Mouse (Mus musculus) lung, postnatal 0 days (tissue): ENCODE data around the gene Atat1. TPM values are rescaled to one million over a fixed set of nuclear protein-coding genes. Genes with fewer than 3 reads are reported as not detected.
A peak's percentile ranks its signal among the peaks of the same experiment; 100 is the strongest.

ENCODE experiments used
- ATAC-seq: fragments of 200-750 bp; cut with Nextera tagmentation; 2 replicates; pipeline ENCODE4 v1.8.0; 2017; ENCODE audit warnings: moderate library complexity
- DNase-seq: peaks from one replicate; pipeline ENCODE4 v3.0.0-alpha.2; 2016; ENCODE audit warnings: low spot score
- H3K27ac ChIP-seq: fragments of 300-500 bp; sonication (generic); 2 replicates; pipeline ENCODE4 v1.5.1; 2014; ENCODE audit warnings: antibody characterized with exemption, mild to moderate bottlenecking, low read length, mixed read lengths
- H3K27me3 ChIP-seq: fragments of 300-500 bp; sonication (generic); replicated peaks from 2 replicates; pipeline ENCODE4 v1.6.1; 2014; ENCODE audit warnings: low read length, mixed read lengths; ENCODE audit not compliant: insufficient read depth
- H3K36me3 ChIP-seq: fragments of 300-500 bp; sonication (generic); 2 replicates; pipeline ENCODE4 v1.6.1; 2014; ENCODE audit warnings: low read length, mixed read lengths; ENCODE audit not compliant: insufficient read depth
- H3K4me1 ChIP-seq: fragments of 300-500 bp; sonication (generic); 2 replicates; pipeline ENCODE4 v1.6.1; 2014; ENCODE audit warnings: antibody characterized with exemption, low read depth, low read length, mixed read lengths; ENCODE audit not compliant: insufficient read depth
- H3K4me2 ChIP-seq: fragments of 300-500 bp; sonication (generic); replicated peaks from 2 replicates; pipeline ENCODE4 v1.6.1; 2014; ENCODE audit warnings: low read depth, mild to moderate bottlenecking, low read length, moderate library complexity, mixed read lengths
- H3K4me3 ChIP-seq: fragments of 300-500 bp; sonication (generic); 2 replicates; pipeline ENCODE4 v1.5.1; 2014; ENCODE audit warnings: low read depth, low read length
- H3K9ac ChIP-seq: fragments of 300-500 bp; sonication (generic); replicated peaks from 2 replicates; pipeline ENCODE4 v1.6.1; 2014; ENCODE audit warnings: low read depth, mild to moderate bottlenecking
- H3K9me3 ChIP-seq: fragments of 300-500 bp; sonication (generic); 2 replicates; pipeline ENCODE4 v1.6.1; 2016; ENCODE audit warnings: low read length, mixed read lengths
- CTCF ChIP-seq: IDR thresholded peaks from 2 replicates; pipeline ENCODE4 v1.5.1; 2016; ENCODE audit warnings: antibody characterized with exemption, mild to moderate bottlenecking
- EP300 ChIP-seq: IDR thresholded peaks from 2 replicates; pipeline ENCODE4 v1.6.1; 2016; ENCODE audit warnings: antibody characterized with exemption, mild to moderate bottlenecking, control low read depth
- WGBS: fragments of 180-500 bp; shearing (Covaris S2); extraction: QIAGEN DNeasy Blood & Tissue Kit; methylation state at CpG from one replicate; pipeline ENCODE4 v1.1.7; 2014; 5-methylcytosine and 5-hydroxymethylcytosine counted together
- microRNA counts: library from miRNA; unstranded; fragments of <30 nt; microRNA quantifications from one replicate; lab custom pipeline; 2015
- microRNA-seq: library from miRNA; unstranded; fragments of <30 nt; microRNA quantifications from one replicate; pipeline ENCODE4, GENCODE M21; 2016
- polyA plus RNA-seq: library from polyadenylated mRNA; unstranded; fragments of >200 nt; fragmentation: Nextera tagmentation; extraction: Ambion mirVana; gene quantifications from 2 replicates; pipeline ENCODE4 v1.2.1, GENCODE M21; 2015

The Atat1 gene
- polyA plus RNA-seq, 1 experiment from 2014 or later: 19.3 TPM

DNA sequence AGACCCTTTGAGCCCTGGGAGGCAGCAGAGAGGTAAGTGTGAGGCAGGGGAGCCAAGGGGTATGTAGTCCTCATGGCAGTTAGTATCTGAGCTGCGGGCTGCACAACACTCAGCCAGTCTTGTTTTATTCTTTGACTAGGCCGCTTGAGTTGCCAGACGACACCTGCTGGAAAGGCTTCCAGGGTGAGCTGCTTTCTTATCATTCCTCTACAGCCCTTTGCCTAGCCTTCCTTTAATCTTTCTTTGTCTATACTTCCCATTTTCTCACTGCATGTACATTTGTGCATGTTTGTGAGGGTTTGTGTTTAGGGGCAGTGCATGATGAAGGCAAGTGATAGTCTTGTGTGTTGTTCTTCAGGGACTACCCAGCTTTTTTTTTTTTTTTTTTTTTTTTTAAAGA lies 58.9 kb downstream of the Atat1 start:
- WGBS: 89% methylated on average over 3 of the region's 3 CpGs
- DNase-seq: no peak
- TF ChIP-seq CTCF (no peak), EP300 (no peak)
- peaks cover 30% of the 10 kb centered on the region for H3K36me3 ChIP-seq
- no peaks in the 10 kb centered on the region for H3K4me1 ChIP-seq
- no peak overlapping the region for H3K9ac ChIP-seq
- no peaks in the 10 kb centered on the region for H3K9me3 ChIP-seq
- H3K4me3 ChIP-seq: no peak overlapping the region
- no peak for ATAC-seq
- no peaks in the 10 kb centered on the region for H3K27me3 ChIP-seq
- no peak overlapping the region for H3K27ac ChIP-seq
- no peak overlapping the region for H3K4me2 ChIP-seq

DNA sequence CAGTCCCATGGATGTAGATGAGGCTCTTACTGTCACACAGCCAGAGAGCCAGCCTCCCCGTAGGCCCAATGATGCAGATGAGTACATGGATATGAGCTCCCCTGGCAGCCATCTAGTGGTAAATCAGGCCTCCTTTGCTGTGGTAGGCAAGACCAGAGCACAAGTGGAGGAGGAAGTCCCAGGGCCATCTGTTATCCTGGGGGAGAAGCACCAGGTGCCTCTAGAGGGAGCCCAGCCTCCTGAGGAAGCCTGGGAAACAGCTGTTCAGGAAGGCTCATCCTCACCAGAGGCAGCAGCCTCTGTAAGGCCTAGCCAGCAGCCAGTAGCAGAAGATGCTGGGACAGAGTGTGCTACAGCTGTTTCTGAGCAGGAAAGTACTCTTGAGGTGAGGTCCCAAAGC lies 61.8 kb downstream of the Atat1 start:
- no peaks in the 10 kb centered on the region for H3K4me1 ChIP-seq
- H3K27ac ChIP-seq: no peak overlapping the region
- H3K4me3 ChIP-seq: no peak overlapping the region
- WGBS: 50% methylated on average over 1 of the region's 1 CpGs
- DNase-seq (no peak), ATAC-seq (peak; percentile 28; the same call in 1 of the 2 replicates)
- H3K9ac ChIP-seq: no peak overlapping the region
- no peaks in the 10 kb centered on the region for H3K27me3 ChIP-seq
- H3K4me2 ChIP-seq: no peak overlapping the region
- H3K9me3 ChIP-seq: no peaks in the 10 kb centered on the region
- H3K36me3 ChIP-seq: peaks cover 22% of the 10 kb centered on the region
- TF ChIP-seq CTCF (peak; percentile 46), EP300 (no peak)

MicroRNA genes within 50 kb of the gene (microRNA counts, 519-probe panel; counts per million panel counts)
- microRNA mmu-miR-1894-3p (lab: Ali Mortazavi, UCI) (not detected), microRNA mmu-miR-1894-5p (lab: Ali Mortazavi, UCI) (not detected)

Small RNA genes lying within 50 kb of the gene (microRNA-seq; reads per million reads assigned to microRNA genes)
- gene Gm28033 (2.2 reads per million), gene Mir1894 (not detected)

Other genes with a start within 250 kb of the Atat1 start
- gene Vars2, start 242.5 kb downstream of the Atat1 start, polyA plus RNA-seq: 11.4 and 15.2 TPM in 2 replicates
- gene Gtf2h4, start 236.3 kb downstream of the Atat1 start, polyA plus RNA-seq: 19.2 and 21.4 TPM in 2 replicates
- 64.2 and 79.3 TPM in 2 replicates for gene Ddr1, start 205.5 kb downstream of the Atat1 start, polyA plus RNA-seq
- gene Ier3, start 88.4 kb downstream of the Atat1 start, polyA plus RNA-seq: 205 and 234 TPM in 2 replicates
- 106 and 117 TPM in 2 replicates for gene Flot1, start 86.8 kb downstream of the Atat1 start, polyA plus RNA-seq
- gene Tubb5, start 71.8 kb downstream of the Atat1 start, polyA plus RNA-seq: 292 and 298 TPM in 2 replicates
- gene Mdc1, start 68.6 kb downstream of the Atat1 start, polyA plus RNA-seq: 2.8 and 3.1 TPM in 2 replicates
- 21.4 and 22.9 TPM in 2 replicates for gene Nrm, start 48.8 kb downstream of the Atat1 start, polyA plus RNA-seq
- gene Ppp1r18, start 44.5 kb downstream of the Atat1 start, polyA plus RNA-seq: 23.4 and 25.4 TPM in 2 replicates
- 22.3 and 25.8 TPM in 2 replicates for gene Dhx16, start 30.3 kb downstream of the Atat1 start, polyA plus RNA-seq
- 15.9 and 18.5 TPM in 2 replicates for gene 2310061I04Rik, start 12.6 kb downstream of the Atat1 start, polyA plus RNA-seq
- 40.7 and 44.8 TPM in 2 replicates for gene Mrps18b, start 6.3 kb upstream of the Atat1 start, polyA plus RNA-seq
- gene Ppp1r10, start 6.4 kb upstream of the Atat1 start, polyA plus RNA-seq: 21.4 and 23.5 TPM in 2 replicates
- 61.2 and 67.8 TPM in 2 replicates for gene Abcf1, start 59.7 kb upstream of the Atat1 start, polyA plus RNA-seq
- 29.6 and 32.1 TPM in 2 replicates for gene Gnl1, start 69.8 kb upstream of the Atat1 start, polyA plus RNA-seq
- 12.6 and 12.9 TPM in 2 replicates for gene Prr3, start 70.2 kb upstream of the Atat1 start, polyA plus RNA-seq
- 2.7 and 3.7 TPM in 2 replicates for gene H2-T24, start 110.5 kb upstream of the Atat1 start, polyA plus RNA-seq
- gene H2-T23, start 122.8 kb upstream of the Atat1 start, polyA plus RNA-seq: 50.4 and 53.1 TPM in 2 replicates
- gene H2-T22, start 132.7 kb upstream of the Atat1 start, polyA plus RNA-seq: 23.9 and 24.4 TPM in 2 replicates
- not detected in 2 replicates for gene Gm6034, start 132.9 kb upstream of the Atat1 start, polyA plus RNA-seq
- not detected in 2 replicates for gene Gm11127, start 148.3 kb upstream of the Atat1 start, polyA plus RNA-seq
- not detected in 2 replicates for gene Gm19684, start 211.6 kb upstream of the Atat1 start, polyA plus RNA-seq
- not detected in 2 replicates for gene Gm7030, start 219.3 kb upstream of the Atat1 start, polyA plus RNA-seq